Mouse (Mus musculus) spleen, postnatal 0 days (tissue): ENCODE measurements around the gene Ang6. TPM values are rescaled to one million over a fixed set of nuclear protein-coding genes. Genes with fewer than 3 reads are reported as not detected.

Experiments used
- polyA plus RNA-seq: library from polyadenylated mRNA; unstranded; fragments of >200 nt; fragmentation: Nextera tagmentation; extraction: Ambion mirVana; gene quantifications from 2 replicates; pipeline ENCODE4 v1.2.1, GENCODE M21; 2015

Gene Ang6
- polyA plus RNA-seq, result not detected in 2 replicates

DNA sequence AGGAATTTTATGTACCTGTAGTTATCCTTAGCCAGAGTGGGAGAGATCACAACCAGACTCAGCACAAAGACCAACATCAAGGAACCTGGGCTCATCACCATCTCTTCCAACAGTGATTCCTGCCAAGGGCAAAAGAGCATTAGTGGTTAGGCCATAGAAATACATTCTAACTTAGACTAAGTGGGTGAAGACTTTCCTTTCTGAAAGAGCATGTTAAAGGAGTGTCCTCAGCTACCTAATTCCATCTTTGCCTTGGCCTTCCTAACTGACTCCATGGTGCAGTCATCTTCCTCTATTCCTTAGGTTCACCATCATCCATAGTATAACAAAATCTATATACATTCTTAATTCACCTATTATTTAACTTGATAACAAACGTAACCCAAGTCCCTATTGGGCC is at the start of gene Ang6:
Gene Ang6 (minus strand): TSS at position 101 of the 400 bp plus-strand sequence.

DNA sequence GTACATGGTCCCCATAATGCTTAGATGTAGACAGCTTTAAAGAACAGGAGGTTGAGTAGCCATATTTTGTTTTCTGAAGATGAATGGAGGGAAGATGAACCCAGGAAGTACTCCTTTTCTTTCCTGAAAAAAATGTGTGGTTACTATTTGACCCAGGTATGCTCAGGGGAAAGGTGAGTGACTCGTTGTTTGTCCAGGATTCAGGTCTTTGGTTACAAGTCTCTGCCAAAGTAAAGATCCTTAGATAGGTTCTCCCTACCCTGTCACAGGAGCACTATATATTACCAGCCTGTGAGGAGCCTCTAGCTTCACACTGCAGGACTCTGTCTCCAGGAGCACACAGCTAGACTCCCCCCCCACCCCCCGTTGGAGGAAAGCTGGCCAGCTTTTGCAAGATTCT is 45.3 kb downstream of the Ang6 start, which contains the start of gene Ang5:
Gene Ang5 (plus strand): TSS at position 301 of the 400 bp plus-strand sequence.

Other genes with a start within 250 kb of the Ang6 start
- gene Gm8180, start 217.5 kb downstream of the Ang6 start, polyA plus RNA-seq, result not detected in 2 replicates
- 0.46 and 0.82 TPM in 2 replicates for gene Ear1, start 126.8 kb downstream of the Ang6 start, polyA plus RNA-seq
- not detected in 2 replicates for gene Ear10, start 78.7 kb downstream of the Ang6 start, polyA plus RNA-seq
- gene Gm8113, start 76.9 kb downstream of the Ang6 start, polyA plus RNA-seq, result 8.4 and 10.0 TPM in 2 replicates
- not detected in 2 replicates for gene Ang5, start 45.2 kb downstream of the Ang6 start, polyA plus RNA-seq
- gene Ear2, start 100.4 kb upstream of the Ang6 start, polyA plus RNA-seq, result 19.1 and 24.2 TPM in 2 replicates
- not detected in 2 replicates for gene Gm3327, start 121.6 kb upstream of the Ang6 start, polyA plus RNA-seq
- gene Gm8212, start 195.4 kb upstream of the Ang6 start, polyA plus RNA-seq, result not detected in 2 replicates
- gene 4930503E14Rik, start 211.0 kb upstream of the Ang6 start, polyA plus RNA-seq, result not detected in 2 replicates